Mouse (Mus musculus) c-Kit-negative CD71-positive TER-119-positive erythroid progenitor cells, embryonic 14.5 days (primary cell): ENCODE results near the gene Sox30.
"Not testable (repeated sequence)": the region's sequence is repeated elsewhere in the genome, so short reads cannot be mapped to it uniquely, and the experiment has no call there.

ENCODE experiments used
- DNase-seq: peaks from one replicate; pipeline ENCODE4 v3.0.0-alpha.2; 2013; ENCODE audit warnings: low read depth, low spot score

Sox30 gene

DNA sequence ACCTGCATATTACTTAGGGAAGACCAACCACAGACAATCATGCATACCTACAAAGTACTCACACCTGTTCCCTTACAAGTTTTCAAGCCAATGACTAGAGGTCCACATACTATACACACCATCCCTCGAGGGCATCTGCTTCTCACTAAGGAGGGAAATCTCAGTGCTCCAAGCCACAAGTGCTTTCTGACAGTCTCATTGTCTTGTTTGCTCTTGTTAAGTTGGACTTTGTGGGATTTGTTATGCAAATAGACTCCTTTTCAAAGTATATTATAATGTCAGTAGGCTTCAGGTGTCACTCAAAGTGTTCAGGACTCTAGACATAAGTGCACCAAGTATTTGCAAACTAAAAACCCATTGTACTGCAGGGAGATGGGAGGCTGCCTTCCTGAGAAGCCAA lies 40.1 kb downstream of the Sox30 start:
- DNase-seq: no peak

DNA sequence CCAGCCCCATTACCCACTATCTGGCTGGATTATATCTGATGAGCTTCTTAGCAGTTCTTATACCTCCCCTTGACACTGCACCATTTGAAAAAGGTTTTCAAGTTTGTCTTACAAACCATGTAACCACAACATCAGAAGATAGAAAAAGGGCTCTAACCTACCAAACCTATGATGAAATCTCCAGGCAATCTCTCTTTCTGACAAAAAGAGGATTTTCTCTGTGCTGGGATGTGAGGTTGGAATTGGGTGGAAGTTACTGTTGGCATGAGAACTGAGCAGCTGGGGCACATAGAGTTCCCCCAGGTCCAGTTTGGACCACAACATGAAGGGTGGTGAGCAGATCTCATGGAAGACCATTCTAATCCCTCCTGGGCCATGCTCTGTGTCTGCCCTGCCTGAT lies 41.7 kb downstream of the Sox30 start:
- DNase-seq: no peak

DNA sequence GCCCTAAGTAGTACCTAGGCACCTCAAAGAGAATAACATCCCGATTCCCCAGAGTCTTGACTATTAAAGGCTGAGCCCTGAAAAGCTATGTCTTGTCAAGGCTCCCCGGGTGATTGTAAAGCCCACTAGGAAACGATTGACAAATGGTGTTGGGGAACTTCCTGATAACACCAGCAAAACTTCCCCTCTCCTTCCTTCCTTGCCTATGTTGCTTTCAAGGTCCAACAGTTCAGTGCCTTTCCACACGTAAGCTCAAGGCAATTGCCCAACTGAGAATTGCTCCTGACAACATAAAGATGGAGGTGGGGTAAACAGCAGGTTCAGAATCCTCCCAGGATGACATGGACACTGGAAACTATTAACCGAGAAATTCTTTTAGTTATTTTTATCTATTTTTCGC lies 42.9 kb downstream of the Sox30 start:
- no peak for DNase-seq

DNA sequence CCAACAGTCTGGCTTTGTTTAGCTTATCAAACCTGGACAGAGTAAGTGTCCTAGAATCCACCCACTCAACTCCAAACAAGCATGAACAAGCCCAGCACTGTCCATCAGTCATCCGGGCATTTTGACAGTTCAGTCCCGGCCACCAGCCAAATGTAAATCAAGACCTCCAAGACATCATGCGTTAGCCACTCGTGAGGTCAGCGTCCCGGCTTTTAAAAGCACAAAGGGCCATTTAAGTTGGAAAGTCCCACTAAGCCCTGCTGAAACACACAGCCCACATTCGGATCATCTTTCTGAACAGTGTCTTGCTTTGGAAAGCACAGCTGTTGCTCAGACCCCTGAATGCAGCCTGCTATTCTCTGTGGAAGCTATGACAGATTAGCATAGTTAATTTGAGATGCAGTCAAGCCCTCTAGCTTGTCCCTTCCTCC lies 45.9 kb downstream of the Sox30 start:
- DNase-seq: no peak

DNA sequence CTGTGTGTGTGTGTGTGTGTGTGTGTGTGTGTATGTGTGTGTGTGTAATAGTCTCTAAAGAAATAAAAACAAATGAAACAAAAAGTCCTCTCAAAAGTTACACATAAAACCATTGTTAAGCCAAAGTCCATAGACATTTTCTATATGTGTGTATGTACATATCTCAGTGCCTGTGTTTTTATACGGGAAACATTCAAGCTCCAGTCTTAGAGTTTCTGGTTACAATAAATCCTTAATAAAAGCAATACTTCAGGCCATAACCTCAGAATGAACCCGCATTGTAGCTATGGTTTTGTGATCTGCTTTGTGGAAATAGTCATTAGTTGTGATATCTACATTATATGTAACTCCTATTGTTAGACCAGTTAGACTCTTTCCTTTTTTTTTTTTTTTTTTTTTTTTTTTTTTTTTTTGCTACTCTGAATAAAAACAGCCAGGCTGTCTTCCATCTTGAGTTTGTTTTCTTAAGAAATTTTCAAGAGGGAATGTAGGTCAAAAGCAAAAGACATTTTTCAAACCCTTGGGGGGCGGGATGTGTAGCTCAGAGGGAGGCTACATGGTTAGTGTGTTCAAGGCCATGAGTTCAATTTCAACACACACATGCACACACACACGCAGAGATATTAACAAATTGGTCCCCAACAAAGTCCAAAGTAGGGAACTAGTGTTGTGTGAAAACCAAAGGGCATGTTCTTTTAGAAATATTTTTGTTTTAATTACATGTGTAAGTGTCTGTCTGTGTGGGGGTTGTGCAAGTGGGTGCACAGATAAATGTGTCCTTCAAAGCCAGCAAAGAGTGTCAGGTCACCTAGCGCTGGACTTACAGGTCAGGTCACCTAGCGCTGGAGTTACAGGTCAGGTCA lies 48.1 kb downstream of the Sox30 start:
- DNase-seq: no peak

DNA sequence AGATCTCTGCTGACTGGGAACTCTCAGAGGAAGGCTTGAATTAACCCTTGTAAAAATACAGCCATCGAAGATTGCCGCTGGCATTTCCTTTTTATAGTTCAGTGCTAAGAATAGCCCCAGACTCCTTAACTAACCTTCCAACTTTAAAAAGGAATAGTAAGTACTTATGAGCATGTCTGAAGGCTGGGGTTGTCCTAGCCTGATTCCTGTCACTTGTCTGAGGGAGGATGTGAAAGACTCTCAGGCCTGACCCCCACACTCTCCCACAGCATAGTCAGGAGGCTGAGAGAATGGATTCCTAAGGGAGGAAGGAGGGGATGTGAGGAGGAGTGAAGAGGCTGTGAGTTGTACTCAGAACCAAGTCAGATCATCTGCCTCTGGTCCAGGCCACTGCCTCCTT lies 49.4 kb downstream of the Sox30 start:
- DNase-seq: no peak

DNA sequence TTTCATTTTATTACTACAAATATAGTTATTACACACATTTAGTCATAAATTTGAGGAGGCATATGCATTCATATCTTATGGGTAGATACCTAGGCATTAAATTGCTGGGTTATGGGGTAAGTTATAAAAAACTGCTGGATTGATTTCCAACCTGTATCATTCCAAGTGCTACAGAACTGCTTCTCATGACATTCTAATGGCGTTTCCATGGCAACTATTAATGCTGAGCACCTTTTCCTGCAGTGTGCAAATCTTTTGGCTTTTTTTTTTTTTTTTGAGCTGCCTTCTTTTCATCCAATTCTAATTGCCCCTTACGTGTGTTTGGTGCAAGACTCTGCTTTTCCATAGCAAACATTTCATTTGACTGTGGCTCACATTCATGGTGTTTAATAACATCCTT lies 49.9 kb downstream of the Sox30 start:
- DNase-seq: no peak

DNA sequence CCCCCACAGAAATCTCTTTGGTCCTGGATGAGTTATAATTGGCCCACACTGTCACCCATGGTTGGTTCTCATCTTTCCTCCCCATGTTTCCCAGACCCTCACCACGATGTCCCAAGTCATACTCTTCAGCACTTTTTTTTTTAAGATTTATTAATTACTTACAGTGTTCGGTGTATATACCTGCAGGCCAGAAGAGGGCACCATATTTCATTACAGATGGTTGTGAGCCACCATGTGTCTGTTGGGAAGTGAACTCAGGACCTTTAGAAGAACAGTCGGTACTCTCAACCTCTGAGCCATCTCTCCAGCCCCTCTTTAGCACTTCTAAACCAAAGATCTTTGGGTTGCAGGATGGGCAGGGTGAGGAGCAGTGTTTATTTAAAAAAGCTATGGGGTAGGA lies 51.4 kb downstream of the Sox30 start:
- no peak for DNase-seq

DNA sequence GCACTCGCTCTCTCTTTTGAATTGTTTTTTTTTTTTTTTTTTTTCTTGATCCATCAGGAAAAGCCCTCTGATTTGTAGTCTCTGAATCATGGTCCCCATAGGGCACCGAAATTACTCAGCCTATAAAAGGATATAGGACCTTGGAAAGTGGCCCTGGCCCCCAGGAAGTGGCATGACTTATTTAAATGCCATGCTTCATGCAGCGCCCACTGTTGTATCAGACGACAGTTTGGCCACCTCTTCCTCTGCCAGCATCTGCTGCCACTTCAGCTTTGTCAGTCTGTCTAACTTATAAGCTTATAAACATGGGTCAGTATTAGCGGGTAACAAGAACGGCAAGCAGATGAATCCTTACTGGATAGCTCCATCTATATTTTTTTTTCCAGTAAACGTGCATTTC lies 52.8 kb downstream of the Sox30 start:
- DNase-seq: no peak

DNA sequence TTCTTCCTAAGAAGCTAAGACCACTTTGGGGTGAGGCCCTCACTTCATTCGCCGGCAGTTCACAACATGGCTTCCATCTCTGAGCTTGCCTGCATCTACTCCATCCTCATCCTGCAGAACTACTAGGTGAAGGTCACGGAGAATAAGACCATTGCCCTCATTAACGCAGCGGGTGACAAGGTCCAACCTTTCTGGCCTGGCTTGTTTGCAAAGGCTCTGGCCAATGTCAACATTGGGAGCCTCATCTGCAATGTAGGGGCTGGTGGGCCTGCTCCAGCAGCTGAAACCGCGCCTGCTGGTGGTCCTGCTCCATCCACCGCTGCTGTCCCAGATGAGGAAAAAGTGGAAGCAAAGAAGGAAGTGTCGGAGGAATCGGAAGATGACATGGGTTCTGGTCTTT lies 56.3 kb downstream of the Sox30 start:
- DNase-seq: no peak

DNA sequence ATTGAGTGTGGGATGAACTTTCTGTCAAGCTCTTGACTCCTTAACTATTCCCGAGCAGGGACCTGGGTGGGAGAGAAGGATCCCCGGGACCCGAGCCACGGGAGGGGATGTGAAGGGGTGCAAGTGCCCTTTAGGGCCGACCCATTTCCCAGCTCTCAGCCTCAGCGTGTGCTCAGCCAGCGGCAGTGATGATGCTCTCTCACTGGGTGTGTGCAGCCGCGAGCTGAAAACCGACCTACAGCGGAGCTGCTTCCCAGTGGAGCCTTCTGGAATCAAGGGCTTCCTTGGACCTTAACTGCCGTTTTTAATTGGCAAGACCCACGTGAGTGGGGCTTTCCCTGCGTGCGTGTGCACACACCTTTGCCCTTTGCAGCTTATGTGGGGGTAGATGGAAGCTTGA lies 58.8 kb downstream of the Sox30 start:
- no peak for DNase-seq

DNA sequence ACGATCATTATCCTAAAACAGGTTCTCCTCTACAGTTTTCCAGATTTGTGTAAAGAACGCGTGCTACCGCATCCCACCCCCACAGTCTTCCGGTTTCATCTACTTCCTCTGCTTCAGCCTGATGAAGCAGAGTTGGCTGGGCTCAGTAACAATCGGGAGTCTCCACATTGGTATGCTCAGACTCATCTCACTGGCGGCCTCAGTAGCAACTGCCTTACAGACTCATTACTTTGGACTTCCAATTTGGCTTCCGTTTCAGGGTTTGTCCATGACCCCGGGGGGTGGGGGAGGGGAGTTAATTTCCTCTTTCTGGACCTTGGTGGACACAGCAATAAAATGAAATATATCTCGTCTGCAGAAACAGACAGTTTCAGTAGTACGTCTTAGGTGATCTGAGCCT lies 59.2 kb downstream of the Sox30 start:
- no peak for DNase-seq

DNA sequence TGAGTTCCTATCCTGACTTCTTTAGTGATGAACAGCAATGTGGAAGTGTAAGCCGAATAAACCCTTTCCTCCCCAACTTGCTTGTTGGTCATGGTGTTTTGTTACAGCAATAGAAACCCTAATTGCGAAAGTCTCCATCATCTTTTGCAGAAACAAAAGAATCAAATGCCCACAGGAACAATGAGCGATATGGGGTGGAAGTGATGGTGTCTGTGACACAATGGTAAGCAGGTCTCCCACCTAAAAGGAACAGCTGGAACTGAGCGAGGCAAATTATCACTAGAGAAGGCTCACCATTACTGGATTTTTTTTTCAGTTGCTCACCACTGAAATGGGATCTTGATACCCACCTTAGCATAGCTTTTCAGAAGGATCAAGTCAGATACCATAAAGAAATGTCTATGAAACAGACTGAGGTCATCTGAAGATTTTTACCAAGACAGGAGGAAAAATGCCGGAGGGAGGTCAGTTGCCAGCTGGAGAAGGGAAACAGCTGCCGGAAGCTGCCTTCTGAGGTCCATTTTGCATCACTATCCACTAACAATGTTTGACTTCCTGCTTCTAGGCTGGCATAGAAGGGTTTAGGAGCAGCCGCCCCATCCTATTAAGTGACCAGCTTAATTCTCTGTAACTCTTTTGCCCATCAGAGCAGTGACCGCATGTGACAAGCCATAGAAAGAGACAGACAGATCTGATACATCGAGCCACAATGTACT lies 60.9 kb downstream of the Sox30 start:
- no peak for DNase-seq

DNA sequence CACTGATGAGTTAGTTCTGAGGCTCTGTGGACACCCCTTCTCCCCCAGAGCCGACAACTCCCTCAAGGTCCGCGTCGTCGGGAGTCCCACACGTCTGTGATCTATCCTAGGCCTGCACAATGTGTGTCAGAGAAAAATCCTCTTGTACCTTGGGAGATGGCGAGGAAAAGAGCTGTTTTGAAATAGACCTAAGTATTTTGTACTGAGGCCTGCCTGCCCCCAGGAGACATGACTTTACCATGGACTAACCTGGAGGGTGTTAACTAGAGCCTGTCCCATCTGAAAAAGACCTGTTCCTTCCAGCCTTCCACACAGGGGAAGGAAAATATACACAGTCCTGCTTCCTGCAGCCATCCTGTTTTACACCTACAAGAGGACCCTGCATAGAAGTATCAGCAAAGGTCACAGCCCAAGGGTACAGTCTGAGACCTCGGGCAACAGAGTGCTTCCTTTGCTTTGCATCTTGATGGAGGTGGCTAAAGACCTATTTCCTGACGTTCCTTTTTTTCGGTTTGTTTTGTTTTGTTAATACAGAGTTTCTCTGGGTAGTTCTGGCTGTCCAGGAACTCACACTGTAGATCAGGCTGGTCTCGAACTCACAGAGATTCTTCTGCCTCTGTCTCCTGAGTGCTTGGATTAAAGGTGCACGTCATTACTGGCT lies 61.6 kb downstream of the Sox30 start:
- no peak for DNase-seq

DNA sequence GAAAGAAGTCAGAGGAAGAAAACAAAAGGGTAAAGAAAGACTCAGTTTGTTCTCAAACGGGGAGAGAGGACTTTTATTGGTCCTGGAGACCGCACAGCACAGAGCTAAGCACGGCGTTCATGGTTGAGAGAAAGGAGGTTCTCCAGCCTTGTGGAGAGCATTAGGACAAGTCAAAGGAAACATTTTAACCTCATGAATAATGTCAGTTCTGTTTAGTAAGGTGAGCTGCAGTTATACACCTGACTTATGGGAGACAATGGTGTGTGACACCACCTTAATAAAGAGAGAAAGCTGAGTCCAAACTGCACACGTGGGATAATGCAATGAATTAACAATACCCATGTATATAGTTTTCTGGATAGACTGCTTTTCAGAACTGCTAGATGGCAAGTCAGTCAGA lies 64.7 kb downstream of the Sox30 start:
- DNase-seq: no peak

DNA sequence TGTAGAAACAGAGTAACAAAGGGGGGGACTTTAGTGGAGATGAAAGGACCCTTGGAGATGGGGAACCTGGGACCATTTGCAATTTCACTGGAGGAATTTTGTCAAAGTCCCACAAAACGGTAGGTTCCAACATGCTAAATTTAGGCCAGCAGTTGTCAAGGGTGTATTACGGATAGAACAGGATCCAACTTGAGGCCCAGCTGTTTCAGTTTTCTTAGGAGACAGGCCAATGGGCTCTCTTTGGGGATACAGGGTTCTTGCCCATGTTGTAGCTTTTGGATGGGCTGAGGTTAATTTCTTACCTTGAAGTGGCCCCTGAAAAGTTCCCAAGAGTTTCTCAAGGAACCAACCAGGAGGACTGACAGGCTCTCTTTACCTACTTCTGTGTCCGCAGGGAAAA lies 67.2 kb downstream of the Sox30 start:
- DNase-seq: no peak

DNA sequence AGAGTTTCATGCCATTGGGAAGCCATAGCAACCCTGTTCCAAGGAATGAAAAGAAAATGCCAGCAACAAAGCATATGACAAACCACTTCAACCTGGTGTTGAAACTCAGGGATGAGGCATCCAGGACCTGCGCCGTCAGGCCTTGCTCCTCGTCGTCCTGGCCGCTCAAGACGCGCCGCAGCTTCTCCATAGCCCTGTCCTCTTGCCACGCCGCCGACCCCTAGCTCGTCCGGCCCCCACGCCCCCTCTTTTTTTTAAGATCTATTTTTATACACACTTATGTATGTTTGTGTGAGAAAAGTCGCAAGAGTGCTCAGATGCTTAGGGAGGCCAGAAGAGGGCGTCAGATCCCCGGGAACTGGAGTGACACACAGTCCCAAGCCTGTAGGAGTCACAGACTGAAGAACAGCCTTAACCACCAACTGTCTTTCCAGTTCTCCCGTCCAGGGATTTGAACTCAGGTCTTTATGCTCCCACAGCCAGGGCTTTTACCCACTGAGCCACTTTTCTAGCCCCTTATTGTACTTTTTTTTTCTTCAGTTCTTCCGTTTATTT lies 72.1 kb downstream of the Sox30 start, which contains the start of gene Gm12166:
Gm12166 (minus strand) TSS at position 217 of the 555 bp plus-strand sequence.
- DNase-seq: not testable (repeated sequence)

DNA sequence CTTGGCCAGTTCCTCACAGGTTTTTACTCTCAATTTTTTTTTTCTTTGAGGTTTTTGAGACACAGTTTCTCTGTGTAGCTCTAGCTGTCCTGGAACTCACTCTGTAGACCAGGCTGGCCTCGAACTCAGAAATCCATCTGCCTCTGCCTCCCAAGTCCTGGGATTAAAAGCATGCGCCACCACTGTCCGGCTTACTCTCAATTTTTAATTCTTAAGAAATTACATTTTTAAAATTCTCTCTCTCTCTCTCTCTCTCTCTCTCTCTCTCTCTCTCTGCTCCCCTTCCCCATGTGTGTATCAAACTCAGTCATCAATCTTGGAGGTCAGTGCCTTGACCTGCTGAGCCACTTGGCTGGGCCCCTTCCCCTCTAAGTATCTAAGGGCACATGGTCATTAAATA lies 73.3 kb downstream of the Sox30 start:
- not testable (repeated sequence) for DNase-seq

DNA sequence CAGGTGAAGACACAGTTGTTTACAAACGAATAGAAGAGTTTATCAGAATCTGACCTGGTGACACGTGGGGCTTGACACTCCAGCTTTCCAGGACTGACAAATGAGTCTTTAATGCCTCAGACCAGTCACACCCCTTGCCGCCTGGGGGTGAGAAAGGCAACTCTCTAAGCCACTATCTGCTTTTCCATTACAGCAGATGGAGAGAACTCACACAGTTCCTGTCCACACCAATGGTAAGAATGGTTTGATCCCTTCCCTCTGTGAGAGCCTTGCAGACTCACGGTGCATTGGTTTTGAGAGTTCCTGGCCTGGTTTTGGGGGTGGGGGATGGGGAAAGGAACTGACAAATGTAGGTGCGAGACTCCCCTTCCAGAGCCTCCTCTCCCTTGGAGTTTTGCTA lies 74.2 kb downstream of the Sox30 start:
- DNase-seq: no peak

DNA sequence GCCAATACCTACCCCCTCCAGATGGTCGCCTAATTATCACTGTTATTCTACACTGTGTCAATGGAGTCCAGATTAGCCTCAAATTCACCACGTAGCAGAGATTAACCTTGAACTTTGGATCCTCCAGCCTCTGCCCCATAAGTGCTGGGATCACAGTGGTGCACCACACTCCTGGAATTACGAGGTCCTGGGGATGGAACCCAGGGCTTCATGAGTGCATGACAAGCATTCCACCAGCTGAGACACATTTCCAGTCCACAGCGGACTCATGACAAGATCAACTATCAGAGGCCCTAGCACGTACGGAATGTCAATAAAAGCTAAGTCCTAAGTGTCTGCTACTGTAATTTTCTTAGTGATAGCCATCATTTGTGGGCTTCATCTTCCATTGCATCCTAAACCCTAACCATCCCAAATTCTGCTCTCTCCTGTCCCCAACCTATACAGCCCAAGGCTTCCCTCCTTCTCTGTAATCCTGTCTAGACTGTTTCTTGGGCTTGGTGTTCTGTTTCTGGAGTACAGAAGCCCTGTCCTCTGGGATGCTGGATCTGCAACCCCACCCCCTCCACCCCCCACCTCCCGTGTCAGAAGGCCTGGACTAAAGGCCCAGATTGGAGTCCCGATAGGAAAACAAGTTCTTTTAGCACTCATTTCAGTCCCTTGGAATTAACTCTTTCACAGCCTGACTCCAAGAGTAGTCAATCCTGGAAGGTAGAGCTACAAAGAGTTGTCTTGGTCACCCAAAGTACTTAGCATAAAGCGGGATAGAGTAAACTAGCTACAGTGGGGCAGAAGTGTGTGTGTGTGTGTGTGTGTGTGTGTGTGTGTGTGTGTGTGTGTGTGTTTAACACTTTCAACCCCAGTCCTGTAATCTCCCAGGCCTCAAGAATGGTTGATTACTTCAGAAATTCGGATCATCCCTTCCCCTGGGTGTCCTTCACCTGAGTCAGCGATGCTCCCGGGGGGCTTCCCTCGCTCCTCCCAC lies 75.1 kb downstream of the Sox30 start:
- DNase-seq: no peak
